Mouse (Mus musculus) forebrain, embryonic 14.5 days (tissue): Measurements from ENCODE around the gene Il3. TPM values are rescaled to one million over a fixed set of nuclear protein-coding genes. Genes with fewer than 3 reads are reported as not detected.
"Not testable (repeated sequence)": the region's sequence is repeated elsewhere in the genome, so short reads cannot be mapped to it uniquely, and the experiment has no call there.

Experiments used
- ATAC-seq: fragments of 200-750 bp; cut with Nextera tagmentation; 2 replicates; pipeline ENCODE4 v1.8.0; 2017; ENCODE audit warnings: mild to moderate bottlenecking, moderate library complexity
- DNase-seq: peaks from one replicate; pipeline ENCODE4 v3.0.0-alpha.2; 2015; ENCODE audit warnings: low spot score
- H3K27ac ChIP-seq: fragments of 300-500 bp; sonication (generic); 2 replicates; pipeline ENCODE4 v1.5.1; 2014; ENCODE audit warnings: low read depth, mild to moderate bottlenecking, control low read depth, low read length, moderate library complexity
- H3K27me3 ChIP-seq: fragments of 300-500 bp; sonication (generic); replicated peaks from 2 replicates; pipeline ENCODE4 v1.6.1; 2014; ENCODE audit warnings: low read length, control low read depth, mixed read lengths; ENCODE audit not compliant: control insufficient read depth, insufficient read depth
- H3K36me3 ChIP-seq: fragments of 300-500 bp; sonication (generic); 2 replicates; pipeline ENCODE4 v1.6.1; 2014; ENCODE audit warnings: low read length, control low read depth; ENCODE audit not compliant: control insufficient read depth, insufficient read depth
- H3K4me1 ChIP-seq: fragments of 300-500 bp; sonication (generic); 2 replicates; pipeline ENCODE4 v1.6.1; 2014; ENCODE audit warnings: antibody characterized with exemption, low read length, control low read depth; ENCODE audit not compliant: control insufficient read depth, insufficient read depth
- H3K4me2 ChIP-seq: fragments of 300-500 bp; sonication (generic); 2 replicates; pipeline ENCODE4 v1.6.1; 2014; ENCODE audit warnings: mild to moderate bottlenecking, control low read depth, low read length
- H3K4me3 ChIP-seq: fragments of 300-500 bp; sonication (generic); 2 replicates; pipeline ENCODE4 v1.5.1; 2014; ENCODE audit warnings: low read depth, low read length, control low read depth
- H3K9ac ChIP-seq: fragments of 300-500 bp; sonication (generic); 2 replicates; pipeline ENCODE4 v1.6.1; 2014; ENCODE audit warnings: mild to moderate bottlenecking, low read length, control low read depth, moderate library complexity
- H3K9me3 ChIP-seq: fragments of 300-500 bp; sonication (generic); replicated peaks from 2 replicates; pipeline ENCODE4 v1.6.1; 2016; ENCODE audit warnings: low read length, control low read depth, mixed read lengths; ENCODE audit not compliant: control insufficient read depth
- WGBS: fragments of 180-500 bp; shearing (Covaris S2); extraction: QIAGEN DNeasy Blood & Tissue Kit; methylation state at CpG from one replicate; pipeline ENCODE4 v1.1.7; 2014; 5-methylcytosine and 5-hydroxymethylcytosine counted together
- polyA plus RNA-seq: library from polyadenylated mRNA; unstranded; fragments of >200 nt; fragmentation: Nextera tagmentation; extraction: Ambion mirVana; gene quantifications from 2 replicates; pipeline ENCODE4 v1.2.1, GENCODE M21; 2014

Gene Il3
- polyA plus RNA-seq, 1 experiment from 2014 or later = not detected

- Histone ChIP-seq H3K4me2 (peak overlapping the region; percentile 61), H3K27ac (no peak overlapping the region), H3K9ac (no peak overlapping the region), H3K36me3 (no peaks in the 10 kb centered on the region), H3K4me1 (peaks cover 8% of the 10 kb centered on the region), H3K27me3 (no peaks in the 10 kb centered on the region), H3K9me3 (no peaks in the 10 kb centered on the region), H3K4me3 (peak overlapping the region; percentile 55)
- WGBS = 52% methylated on average over 3 of the region's 3 CpGs
- DNase-seq = no peak
- ATAC-seq = no peak
Observed at GRCm38 (mm10) chr11:54305331-54305730, 38.3 kb upstream of the Il3 start.

GRCm38 (mm10) chr11:54304471-54304873, 37.4 kb upstream of the Il3 start:
- H3K27me3 ChIP-seq = no peaks in the 10 kb centered on the region
- ATAC-seq (0 out of 2 replicates have a peak, but pooled peaks have one; percentile 15), DNase-seq (peak; percentile 49)
- peak overlapping the region; percentile 55 for H3K4me3 ChIP-seq
- no peaks in the 10 kb centered on the region for H3K9me3 ChIP-seq
- peak overlapping the region; percentile 85 for H3K9ac ChIP-seq
- H3K27ac ChIP-seq = peak overlapping the region; percentile 79
- peak overlapping the region; percentile 61 for H3K4me2 ChIP-seq
- peaks cover 8% of the 10 kb centered on the region for H3K4me1 ChIP-seq
- no peaks in the 10 kb centered on the region for H3K36me3 ChIP-seq
- WGBS = 2% methylated on average over 7 of the region's 7 CpGs

GRCm38 (mm10) chr11:54303728-54304470, 36.8 kb upstream of the Il3 start, which contains the start of gene Acsl6:
Gene Acsl6, plus strand, starts transcription at chr11:54303798.
- H3K9ac ChIP-seq = peak within 1 kb of the TSS; percentile 85
- H3K36me3 ChIP-seq = no peaks in the 10 kb centered on the region
- H3K4me1 ChIP-seq = peaks cover 8% of the 10 kb centered on the region
- ATAC-seq (peak; percentile 79), DNase-seq (peak; percentile 82)
- peak within 1 kb of the TSS; percentile 79 for H3K27ac ChIP-seq
- under 1% methylated on average over 54 of the region's 59 CpGs for WGBS
- peak within 1 kb of the TSS; percentile 55 for H3K4me3 ChIP-seq
- H3K9me3 ChIP-seq = no peaks in the 10 kb centered on the region
- H3K4me2 ChIP-seq = peak within 1 kb of the TSS; percentile 61
- H3K27me3 ChIP-seq = no peaks in the 10 kb centered on the region

GRCm38 (mm10) chr11:54303076-54303727, 36.1 kb upstream of the Il3 start:
- Histone ChIP-seq H3K36me3 (no peaks in the 10 kb centered on the region), H3K4me2 (peak overlapping the region; percentile 61), H3K27ac (peak overlapping the region; percentile 79; the same call in 1 of the 2 replicates), H3K4me1 (peaks cover 8% of the 10 kb centered on the region), H3K4me3 (peak overlapping the region; percentile 55), H3K27me3 (no peaks in the 10 kb centered on the region), H3K9ac (peak overlapping the region; percentile 85), H3K9me3 (no peaks in the 10 kb centered on the region)
- ATAC-seq = peak; percentile 22; the same call in 1 of the 2 replicates
- peak; percentile 35 for DNase-seq
- WGBS = 20% methylated on average over 6 of the region's 6 CpGs

- no peak overlapping the region for H3K4me3 ChIP-seq
- H3K4me2 ChIP-seq = no peak overlapping the region
- no peaks in the 10 kb centered on the region for H3K27me3 ChIP-seq
- H3K36me3 ChIP-seq = no peaks in the 10 kb centered on the region
- ATAC-seq = no peak
- peaks cover 8% of the 10 kb centered on the region for H3K4me1 ChIP-seq
- no peak overlapping the region for H3K9ac ChIP-seq
- no peak overlapping the region for H3K27ac ChIP-seq
- H3K9me3 ChIP-seq = no peaks in the 10 kb centered on the region
- DNase-seq = no peak
- 85% methylated on average over 3 of the region's 3 CpGs for WGBS
Observed at GRCm38 (mm10) chr11:54302606-54303005, 35.5 kb upstream of the Il3 start.

DNA sequence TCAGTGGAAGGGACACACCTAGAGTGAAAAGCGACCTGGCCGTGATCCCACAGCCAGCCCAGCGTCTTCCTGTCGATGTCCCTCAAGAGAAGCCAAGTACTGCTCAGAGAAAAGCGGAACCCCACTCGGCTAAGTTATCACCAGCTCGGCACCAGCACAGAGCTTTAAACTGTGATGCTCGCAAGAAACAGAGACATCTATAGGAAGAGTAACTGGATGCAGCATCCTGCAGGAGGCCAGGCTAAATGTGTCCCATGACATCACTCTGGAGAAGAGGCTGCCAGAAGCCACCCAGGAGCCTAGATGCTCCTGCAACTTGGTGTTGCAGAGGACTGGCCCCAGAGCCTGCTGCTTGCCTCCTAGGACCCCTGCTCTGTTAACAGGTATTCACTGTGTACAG, 34.9 kb upstream of the Il3 start:
- H3K36me3 ChIP-seq = no peaks in the 10 kb centered on the region
- no peak for DNase-seq
- no peak overlapping the region for H3K4me3 ChIP-seq
- H3K9ac ChIP-seq = no peak overlapping the region
- H3K4me2 ChIP-seq = no peak overlapping the region
- H3K4me1 ChIP-seq = peaks cover 8% of the 10 kb centered on the region
- H3K27ac ChIP-seq = no peak overlapping the region
- no peak for ATAC-seq
- H3K9me3 ChIP-seq = no peaks in the 10 kb centered on the region
- no peaks in the 10 kb centered on the region for H3K27me3 ChIP-seq
- 92% methylated on average over 8 of the region's 8 CpGs for WGBS

- H3K27me3 ChIP-seq = no peaks in the 10 kb centered on the region
- H3K4me2 ChIP-seq = no peak overlapping the region
- H3K9me3 ChIP-seq = no peaks in the 10 kb centered on the region
- peaks cover 5% of the 10 kb centered on the region; the same call in 1 of the 2 replicates for H3K4me1 ChIP-seq
- H3K27ac ChIP-seq = no peak overlapping the region
- DNase-seq (no peak), ATAC-seq (no peak)
- no peak overlapping the region for H3K4me3 ChIP-seq
- no peaks in the 10 kb centered on the region for H3K36me3 ChIP-seq
- H3K9ac ChIP-seq = no peak overlapping the region
Observed at GRCm38 (mm10) chr11:54298777-54299176, 31.7 kb upstream of the Il3 start.

GRCm38 (mm10) chr11:54297471-54297870, 30.4 kb upstream of the Il3 start:
- not testable (repeated sequence) for H3K27ac ChIP-seq, H3K4me2 ChIP-seq, H3K27me3 ChIP-seq, H3K9ac ChIP-seq, ATAC-seq, H3K4me3 ChIP-seq, H3K4me1 ChIP-seq, H3K36me3 ChIP-seq, H3K9me3 ChIP-seq, DNase-seq
- WGBS = 85% methylated on average over 2 of the region's 2 CpGs

DNA sequence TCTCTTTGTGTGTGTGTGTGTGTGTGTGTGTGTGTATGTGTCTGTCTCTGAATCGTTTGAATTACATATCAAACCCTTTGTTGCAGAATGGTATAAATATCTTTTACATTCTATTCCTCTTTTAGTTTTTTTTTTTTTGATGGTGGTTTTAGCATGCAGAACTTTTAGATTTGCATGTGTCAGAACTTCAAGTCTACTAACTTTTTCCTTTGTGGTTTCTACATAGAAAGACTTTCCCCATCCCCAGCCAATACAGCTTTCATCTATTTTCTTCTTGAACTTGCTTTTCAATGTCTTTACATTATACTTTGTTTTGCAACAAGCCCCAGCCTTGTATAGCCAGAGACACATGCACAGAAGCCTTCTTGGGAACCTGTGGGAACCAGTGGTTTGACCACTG, 29.7 kb upstream of the Il3 start:
- no peaks in the 10 kb centered on the region for H3K27me3 ChIP-seq
- no peak overlapping the region for H3K4me2 ChIP-seq
- no peak overlapping the region for H3K27ac ChIP-seq
- H3K4me3 ChIP-seq = no peak overlapping the region
- no peaks in the 10 kb centered on the region for H3K4me1 ChIP-seq
- WGBS = 94% methylated on average over 1 of the region's 1 CpGs
- DNase-seq = no peak
- no peaks in the 10 kb centered on the region for H3K9me3 ChIP-seq
- H3K36me3 ChIP-seq = no peaks in the 10 kb centered on the region
- no peak overlapping the region for H3K9ac ChIP-seq
- no peak for ATAC-seq
